Mouse (Mus musculus): ENCODE measurements around the gene Hexim1.

Gene Hexim1

GRCm38 (mm10) chr11:103118866-103119265 is 2.8 kb downstream of the Hexim1 start:
- no peak for DNase-seq

- DNase-seq: no peak
Observed at GRCm38 (mm10) chr11:103119609-103120008, 3.6 kb downstream of the Hexim1 start.

- no peak for DNase-seq
Observed at GRCm38 (mm10) chr11:103120315-103120714, 4.3 kb downstream of the Hexim1 start.

GRCm38 (mm10) chr11:103131701-103132575 is 15.9 kb downstream of the Hexim1 start, which contains the start of gene Hexim2:
Gene Hexim2, plus strand, starts transcription at chr11:103132429.
- peak; percentile 50 to 76 for DNase-seq

GRCm38 (mm10) chr11:103132576-103133455 is 16.8 kb downstream of the Hexim1 start:
- peak; percentile 100 for DNase-seq

GRCm38 (mm10) chr11:103133456-103134185 is 17.6 kb downstream of the Hexim1 start:
- DNase-seq: no peak

GRCm38 (mm10) chr11:103134221-103134620 is 18.2 kb downstream of the Hexim1 start:
- no peak for DNase-seq

GRCm38 (mm10) chr11:103136039-103136577 is 20.1 kb downstream of the Hexim1 start:
- no peak for DNase-seq

GRCm38 (mm10) chr11:103139951-103140762 is 24.1 kb downstream of the Hexim1 start:
- DNase-seq: no peak

- DNase-seq: no peak
Observed at GRCm38 (mm10) chr11:103140763-103141100, 24.7 kb downstream of the Hexim1 start.

GRCm38 (mm10) chr11:103141101-103141943 is 25.3 kb downstream of the Hexim1 start:
- DNase-seq: peak; percentile 78 to 82

- DNase-seq: peak; percentile 46 to 47
Observed at GRCm38 (mm10) chr11:103141944-103142255, 25.9 kb downstream of the Hexim1 start.

- DNase-seq: peak; percentile 79 to 81
Observed at GRCm38 (mm10) chr11:103142441-103143182, 26.6 kb downstream of the Hexim1 start.

- DNase-seq: peak; percentile 26 to 29
Observed at GRCm38 (mm10) chr11:103144309-103145285, 28.6 kb downstream of the Hexim1 start.

GRCm38 (mm10) chr11:103146386-103146785 is 30.4 kb downstream of the Hexim1 start:
- DNase-seq: no peak

- DNase-seq: peak; percentile 70 to 88
Observed at GRCm38 (mm10) chr11:103147766-103148165, 31.7 kb downstream of the Hexim1 start.

- no peak for DNase-seq
Observed at GRCm38 (mm10) chr11:103149771-103150170, 33.7 kb downstream of the Hexim1 start.

GRCm38 (mm10) chr11:103158621-103159478 is 42.8 kb downstream of the Hexim1 start:
- DNase-seq: peak; percentile 96 to 99

Measured in kidney, postnatal 36 days (tissue).